Mouse (Mus musculus) spleen, adult 2 months (tissue): ENCODE results near the gene Sertad2.

Source experiments
- CTCF ChIP-seq: fragments of 200-500 bp; IDR thresholded peaks from 2 replicates; pipeline ENCODE4 v1.5.1; 2011; ENCODE audit warnings: mild to moderate bottlenecking, inconsistent platforms; ENCODE audit not compliant: insufficient read depth, insufficient read length, insufficient replicate concordance; ENCODE audit errors: extremely low read depth
- POLR2A ChIP-seq: fragments of 200-500 bp; IDR thresholded peaks from 2 replicates; pipeline ENCODE4 v1.6.1; 2011; ENCODE audit warnings: low read depth, low read length, inconsistent platforms

DNA sequence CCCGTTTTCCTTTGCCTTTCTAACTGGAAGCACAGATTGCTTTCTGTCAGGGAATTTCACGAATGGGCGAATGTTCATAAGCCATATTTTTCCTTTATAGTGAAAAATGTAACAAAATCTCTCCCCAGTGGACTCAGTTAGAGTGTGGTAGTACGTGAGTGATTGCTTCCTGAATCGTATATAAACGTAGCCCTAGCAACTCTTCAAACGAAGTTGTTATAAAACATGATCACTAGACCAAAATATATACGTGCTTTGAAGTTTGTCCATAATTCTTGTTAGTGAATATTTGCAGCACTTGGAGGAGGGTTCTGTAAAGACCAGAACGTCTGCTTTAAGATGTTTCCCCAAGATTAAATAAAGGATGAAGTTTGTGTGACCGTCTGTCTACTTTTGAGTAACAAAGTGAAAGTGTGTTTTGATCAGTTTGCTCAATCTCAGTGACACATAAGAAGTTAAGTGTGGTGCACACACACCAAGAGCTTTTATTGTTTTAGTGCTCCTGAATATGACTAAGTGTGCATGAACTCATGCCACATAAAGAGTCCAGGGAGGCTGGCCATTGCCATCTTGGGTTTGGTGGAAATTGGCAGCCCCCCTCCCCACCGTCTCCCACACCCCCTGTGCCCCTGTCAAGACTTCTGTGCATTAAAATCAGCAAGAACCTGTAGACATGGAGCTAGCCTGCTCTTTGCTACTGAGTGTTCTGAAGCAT is 16.3 kb downstream of the Sertad2 start:
- TF ChIP-seq POLR2A (no peak), CTCF (no peak)
